ENCODE assay signal across 18 mouse cellular contexts in the genomic region with DNA sequence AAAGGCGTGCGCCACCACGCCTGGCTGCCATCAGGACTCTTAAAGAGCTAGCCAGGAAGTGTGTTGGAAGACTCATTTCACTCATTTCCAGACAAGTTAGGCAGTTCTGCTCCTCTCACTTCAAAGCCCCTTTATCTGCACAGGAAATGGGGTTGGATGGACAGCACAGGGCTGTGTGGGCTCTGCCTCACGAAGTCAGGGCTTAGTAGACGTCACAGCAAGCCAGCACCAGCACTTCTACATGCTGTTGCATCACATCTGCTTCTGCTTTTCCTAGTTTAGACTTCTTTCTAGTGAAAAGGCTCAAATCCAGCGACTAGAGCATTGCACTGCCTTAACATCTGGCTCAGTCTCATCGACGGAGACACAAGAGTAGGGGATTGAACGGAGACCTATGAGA. TPM values are rescaled to one million over a fixed set of nuclear protein-coding genes. Genes with fewer than 3 reads are reported as not detected.
A peak's percentile ranks its signal among the peaks of the same experiment; 100 is the strongest.
DNase-seq lines count a peak whose midpoint lies in the region; ATAC-seq and TF ChIP-seq lines count a peak whose summit lies in the region.
"Had no signal": no experiment of that assay in that cellular context is flagged by ENCODE, and none has a peak within 500 bp of the region (broad histone marks: within the 10 kb centered on the region; RNA-seq: fewer than 3 reads in every experiment).

No protein-coding gene starts in this region.

- H3K27me3 ChIP-seq in megakaryocyte, embryonic 14.5 days (replicated peaks), result peaks cover 13% of the 10 kb centered on the region
- H3K27me3 ChIP-seq in kidney, embryonic 16.5 days (ENCODE audit: insufficient read depth, low read length), result no peaks in the 10 kb centered on the region
- H3K27me3 ChIP-seq: embryonic facial prominence, embryonic 12.5 days; forebrain, embryonic 12.5 days; intestine, embryonic 15.5 days; midbrain, embryonic 12.5 days; neural tube, embryonic 13.5 days had no signal

- H3K4me2 ChIP-seq in kidney, embryonic 16.5 days (replicated peaks; ENCODE audit: low read depth, low read length), result no peak overlapping the region
- H3K4me2 ChIP-seq: embryonic facial prominence, embryonic 12.5 days; forebrain, embryonic 12.5 days; intestine, embryonic 15.5 days; midbrain, embryonic 12.5 days; neural tube, embryonic 13.5 days had no signal

- 71% methylated on average over 9 of the region's 9 CpGs for WGBS in kidney, embryonic 16.5 days

- ATAC-seq in CD4-positive, CD25-positive, alpha-beta regulatory T cell, adult 4 months, result peak; percentile 81
- peak; percentile 96 for ATAC-seq in common myeloid progenitor, adult 5-6 weeks (replicated peaks; ENCODE audit: low read depth, poor library complexity, severe bottlenecking)
- no peak for ATAC-seq in kidney, embryonic 16.5 days (ENCODE audit: low FRiP score, low TSS enrichment)
- ATAC-seq: intestine, embryonic 15.5 days had no signal

- H3K27ac ChIP-seq in gastrocnemius, adult 2 months, result no peak overlapping the region
- no peak overlapping the region for H3K27ac ChIP-seq in kidney, embryonic 16.5 days (ENCODE audit: low read length)
- H3K27ac ChIP-seq: embryonic facial prominence, embryonic 12.5 days; forebrain, embryonic 12.5 days; intestine, embryonic 15.5 days; left cerebral cortex, adult 2 months; liver, embryonic 14.5 days; midbrain, embryonic 12.5 days; neural tube, embryonic 13.5 days had no signal

- TF ChIP-seq CTCF in gastrocnemius, adult 2 months (IDR thresholded peaks at IDR 0.05), result no peak

- intact Hi-C loops in left cerebral cortex, postnatal 4 days (cut with DNase I), result no loop called here
- intact Hi-C loops in gastrocnemius, adult 2 months (cut with DNase I), result no loop called here

- H3K4me3 ChIP-seq in megakaryocyte, embryonic 14.5 days (replicated peaks), result peak overlapping the region; percentile 83
- H3K4me3 ChIP-seq in gastrocnemius, adult 2 months, result no peak overlapping the region
- H3K4me3 ChIP-seq in kidney, embryonic 16.5 days (ENCODE audit: low read length), result no peak overlapping the region
- H3K4me3 ChIP-seq: embryonic facial prominence, embryonic 12.5 days; forebrain, embryonic 12.5 days; intestine, embryonic 15.5 days; left cerebral cortex, adult 2 months; midbrain, embryonic 12.5 days; neural tube, embryonic 13.5 days had no signal

- H3K9ac ChIP-seq in kidney, embryonic 16.5 days (replicated peaks; ENCODE audit: low read length), result no peak overlapping the region
- H3K9ac ChIP-seq: embryonic facial prominence, embryonic 12.5 days; forebrain, embryonic 12.5 days; intestine, embryonic 15.5 days; liver, embryonic 14.5 days; midbrain, embryonic 12.5 days; neural tube, embryonic 13.5 days had no signal

- peaks cover 5% of the 10 kb centered on the region for H3K36me3 ChIP-seq in megakaryocyte, embryonic 14.5 days (replicated peaks; ENCODE audit: low read length)
- H3K36me3 ChIP-seq in kidney, embryonic 16.5 days (ENCODE audit: insufficient read depth, low read length), result no peaks in the 10 kb centered on the region
- H3K36me3 ChIP-seq: embryonic facial prominence, embryonic 12.5 days; forebrain, embryonic 12.5 days; intestine, embryonic 15.5 days; midbrain, embryonic 12.5 days; neural tube, embryonic 13.5 days had no signal

- H3K4me1 ChIP-seq in megakaryocyte, embryonic 14.5 days, result peaks cover 50% of the 10 kb centered on the region
- H3K4me1 ChIP-seq in kidney, embryonic 16.5 days (ENCODE audit: insufficient read depth, low read length), result peaks cover 29% of the 10 kb centered on the region

- no peaks in the 10 kb centered on the region for H3K9me3 ChIP-seq in megakaryocyte, embryonic 14.5 days
- H3K9me3 ChIP-seq in kidney, embryonic 16.5 days (ENCODE audit: low read length), result no peaks in the 10 kb centered on the region
- H3K9me3 ChIP-seq: embryonic facial prominence, embryonic 12.5 days; forebrain, embryonic 12.5 days; intestine, embryonic 15.5 days; midbrain, embryonic 12.5 days; neural tube, embryonic 13.5 days had no signal

- peak; percentile 58 for DNase-seq in layer of hippocampus, adult 9-11 months
- DNase-seq in layer of hippocampus, postnatal 36 days, result no peak
- DNase-seq in left cerebral cortex, postnatal 4 days, result no peak
- DNase-seq in gastrocnemius, adult 2 months, result no peak
- DNase-seq: cerebellum, adult 9-11 months; kidney, postnatal 25 days; right cerebral cortex, postnatal 25 days had no signal

RNA-seq across cellular contexts. Expression of a gene that starts 13.9 kb away (rescaled TPM):
- 10 to 100 TPM; 44.2 to 49.7 TPM for total RNA-seq in layer of hippocampus, postnatal 36 days (2021)
- polyA plus RNA-seq in CD4-positive, CD25-positive, alpha-beta regulatory T cell, adult 4 months (2017; shearing (Covaris generic)), result 1 to 10 TPM; 6.3 to 9.4 TPM
- 1.7 and 5.8 TPM in 2 replicates for total RNA-seq in common myeloid progenitor, adult 5-6 weeks (2017)
- 3.7 and 4.1 TPM in 2 replicates for polyA plus RNA-seq in megakaryocyte, embryonic 14.5 days (2012; ENCODE audit: insufficient read depth, low replicate concordance)
- 10 to 100 TPM; 77.2 to 80.4 TPM for total RNA-seq in left cerebral cortex, postnatal 4 days (2021)
- 10 to 100 TPM in 1 of 2 experiments, 1 to 10 TPM in 1; 7.8 to 10.6 TPM for total RNA-seq in gastrocnemius, adult 2 months (2021)
- 8.9 and 9.4 TPM in 2 replicates for polyA plus RNA-seq in kidney, embryonic 16.5 days (2015; fragmentation: Nextera tagmentation; extraction: Ambion mirVana)
